Mouse (Mus musculus) c-Kit-negative CD71-positive TER-119-positive erythroid progenitor cells, embryonic 14.5 days (primary cell): ENCODE results near the gene Ifitm1.
"Not testable (repeated sequence)": the region's sequence is repeated elsewhere in the genome, so short reads cannot be mapped to it uniquely, and the experiment has no call there.

Experiments used
- DNase-seq: peaks from one replicate; pipeline ENCODE4 v3.0.0-alpha.2; 2013; ENCODE audit warnings: low read depth, low spot score

Ifitm1 gene

DNA sequence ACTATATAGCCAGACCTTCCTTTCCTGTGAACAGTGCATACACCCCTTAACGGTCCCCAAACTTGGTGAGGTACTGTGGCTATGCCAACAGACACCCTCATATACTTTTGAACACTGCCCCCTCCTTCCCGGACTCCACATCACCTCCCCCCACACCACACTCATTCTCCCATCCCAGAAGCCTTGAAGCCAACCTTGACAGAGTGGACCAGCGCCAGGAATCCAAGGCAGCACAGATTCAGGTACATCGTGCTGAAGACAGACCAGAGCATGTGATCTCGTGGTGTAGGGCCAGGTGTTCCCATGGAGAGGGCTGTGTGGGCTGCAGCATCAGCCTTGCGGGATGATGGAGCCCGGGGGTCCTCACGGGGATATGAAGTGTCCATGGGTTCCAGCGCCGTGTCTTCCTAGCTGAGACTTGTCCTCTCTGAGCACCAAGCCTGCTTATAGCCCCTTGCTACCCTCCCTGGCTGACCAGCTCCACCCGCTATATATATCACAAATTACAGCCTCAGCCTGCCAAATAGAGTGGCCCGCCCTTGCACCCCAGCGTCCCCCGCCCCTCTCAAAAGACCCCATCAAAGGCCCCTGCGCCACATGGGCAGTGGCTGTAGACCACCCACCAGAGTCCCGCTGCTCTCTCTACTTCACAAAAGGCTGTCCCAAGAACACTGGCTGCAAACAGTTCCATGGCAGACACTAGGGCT is 17.0 kb upstream of the Ifitm1 start, which contains the start of gene Ifitm5:
Gene Ifitm5 (minus strand): TSS at position 468 of the 707 bp plus-strand sequence.
- DNase-seq: no peak

DNA sequence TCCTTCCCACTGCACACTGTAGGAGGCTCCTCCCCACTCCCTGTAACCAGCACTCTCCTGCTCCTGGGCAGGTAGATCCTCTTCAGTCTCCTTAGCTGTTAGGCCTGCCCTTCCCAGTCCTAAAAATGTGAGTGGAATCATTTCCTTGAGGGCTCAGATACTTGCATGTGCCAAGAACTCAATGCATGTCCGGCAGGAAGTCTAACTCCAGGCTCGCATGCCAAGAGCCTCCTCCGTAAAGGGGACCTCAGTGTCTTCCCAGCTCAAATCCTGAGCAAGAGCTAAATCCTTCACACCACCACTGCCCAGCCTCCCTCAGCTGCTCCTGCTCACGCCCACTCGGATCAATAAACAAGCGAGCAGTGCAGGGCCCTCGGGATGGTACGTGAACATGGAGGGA is 16.0 kb upstream of the Ifitm1 start:
- DNase-seq: no peak

- no peak for DNase-seq
Measured at GRCm38 (mm10) chr7:140951765-140952164, 15.3 kb upstream of the Ifitm1 start.

DNA sequence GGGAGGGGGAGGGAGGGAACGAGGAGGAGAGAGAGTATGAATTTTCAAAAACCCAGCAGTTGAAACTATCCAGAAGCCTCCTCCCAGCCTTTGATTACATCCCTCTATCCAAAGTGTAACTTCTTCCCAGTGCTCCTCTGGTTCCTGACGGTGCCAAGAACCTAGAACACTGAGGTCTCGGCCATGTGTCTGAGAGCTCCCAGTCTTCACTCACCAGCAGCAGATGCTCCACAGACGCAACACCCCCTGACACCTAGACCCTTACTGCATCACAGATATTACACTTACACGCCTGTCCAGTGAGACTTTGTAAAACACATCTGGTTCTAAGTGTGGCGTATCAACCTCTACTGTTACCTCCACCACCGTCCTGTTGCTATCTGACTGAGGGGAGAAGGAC is 14.6 kb upstream of the Ifitm1 start:
- DNase-seq: no peak

GRCm38 (mm10) chr7:140953133-140953532 is 13.9 kb upstream of the Ifitm1 start:
- DNase-seq: no peak

- DNase-seq: no peak
Measured at GRCm38 (mm10) chr7:140953800-140954732, 13.0 kb upstream of the Ifitm1 start.

DNA sequence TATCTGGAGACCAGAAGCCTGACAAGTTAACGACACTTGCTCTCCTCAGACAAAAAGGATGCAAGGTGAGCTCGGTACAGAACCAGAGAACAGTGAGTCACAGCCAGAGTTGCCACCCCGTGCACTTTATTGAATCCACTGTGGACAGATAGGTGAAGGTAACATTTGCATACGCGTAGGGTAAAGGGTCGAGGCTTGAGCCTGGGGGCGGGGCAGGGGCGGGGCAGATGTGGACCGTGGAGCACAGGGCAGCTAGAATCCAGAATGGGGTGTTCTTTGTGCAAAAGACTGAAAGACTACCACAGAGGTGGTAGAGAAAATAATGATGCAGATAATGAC is 12.3 kb upstream of the Ifitm1 start:
- no peak for DNase-seq

- DNase-seq: no peak
Measured at GRCm38 (mm10) chr7:140955342-140955741, 11.7 kb upstream of the Ifitm1 start.

DNA sequence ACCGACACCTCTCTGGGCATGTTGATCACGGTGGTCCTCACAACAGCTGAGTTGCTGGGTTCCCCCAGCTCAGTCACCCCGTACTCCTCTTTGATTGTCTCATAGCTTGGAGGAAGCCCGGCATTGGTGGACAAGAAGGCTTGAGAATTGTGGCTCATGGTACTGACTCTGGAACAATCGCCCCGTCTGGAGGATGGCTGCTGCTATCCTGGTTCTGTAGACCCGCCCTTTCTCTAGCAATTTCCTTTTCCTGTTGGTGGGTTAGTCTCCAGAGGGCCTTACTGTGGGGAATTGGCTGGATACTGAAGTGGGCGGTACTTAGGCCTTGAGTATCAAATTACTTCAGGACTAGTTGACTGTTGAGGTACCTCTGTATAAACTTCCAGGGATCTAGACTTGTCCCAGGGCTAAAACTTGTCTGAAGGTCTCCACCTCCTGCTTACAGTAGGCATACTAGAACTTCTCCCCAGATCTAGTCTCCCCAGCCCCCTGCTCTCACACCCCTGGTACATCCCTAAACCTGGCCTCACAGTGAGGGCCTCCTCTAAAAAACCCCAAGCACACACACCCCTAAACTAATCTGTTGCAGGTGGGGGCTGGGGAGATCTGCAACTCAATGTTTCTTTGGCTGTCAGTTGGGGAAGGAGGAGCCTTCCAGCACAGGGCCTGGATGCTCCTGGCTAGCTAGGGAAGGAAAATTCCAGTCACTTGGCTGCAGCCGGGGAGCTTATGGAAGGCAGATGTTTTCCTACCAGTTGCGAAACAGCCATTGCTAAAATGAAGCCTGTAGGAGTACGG is 11.1 kb upstream of the Ifitm1 start, which contains the start of the genes Gm45717 and Ifitm2:
Gene Gm45717 (minus strand): TSS at position 180 of the 798 bp plus-strand sequence.
Gene Ifitm2 (minus strand): TSS at position 230 of the 798 bp plus-strand sequence.
- DNase-seq: no peak

- DNase-seq: no peak
Measured at GRCm38 (mm10) chr7:140956556-140956869, 10.5 kb upstream of the Ifitm1 start.

GRCm38 (mm10) chr7:140959181-140959901 is 7.7 kb upstream of the Ifitm1 start:
- no peak for DNase-seq

DNA sequence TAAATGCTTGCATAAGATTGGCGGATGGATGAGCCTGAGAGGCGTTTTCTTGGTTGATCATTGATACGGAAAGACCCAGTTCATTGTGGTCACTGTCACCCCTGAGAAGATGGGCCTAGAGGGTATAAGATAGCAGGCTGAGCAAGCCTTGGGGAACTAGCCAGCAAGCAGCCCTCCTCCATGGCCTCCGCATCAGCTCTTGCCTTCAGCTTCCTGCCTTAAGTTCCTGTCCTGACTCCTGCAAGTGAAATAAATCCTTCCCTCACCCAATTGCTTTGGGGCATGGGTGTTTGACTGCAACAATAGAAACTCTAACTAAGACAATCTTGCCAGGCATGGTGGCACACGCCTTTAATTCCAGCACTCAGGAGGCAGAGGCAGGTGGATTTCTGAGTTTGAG is 7.0 kb upstream of the Ifitm1 start:
- DNase-seq: no peak

DNA sequence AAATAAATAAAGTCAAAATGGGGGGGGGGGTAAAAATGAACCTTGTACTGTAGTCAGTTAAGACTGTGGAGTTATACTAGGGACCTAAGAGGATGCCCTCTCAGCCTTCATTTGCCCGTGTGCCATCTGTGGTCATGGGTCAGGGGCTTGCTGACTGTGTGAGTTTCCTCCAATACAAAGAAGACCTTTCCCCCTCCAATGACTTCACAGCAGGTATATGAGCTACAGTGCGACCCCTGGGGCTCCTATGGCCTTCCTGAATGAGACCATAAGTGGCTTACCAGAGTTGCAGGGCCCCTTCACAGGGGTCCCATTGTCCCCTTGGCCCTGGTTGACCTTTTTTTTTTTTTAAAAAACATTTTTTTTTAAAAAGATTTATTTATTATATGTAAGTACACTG is 5.6 kb upstream of the Ifitm1 start:
- no peak for DNase-seq

GRCm38 (mm10) chr7:140962733-140963132 is 4.3 kb upstream of the Ifitm1 start:
- no peak for DNase-seq

DNA sequence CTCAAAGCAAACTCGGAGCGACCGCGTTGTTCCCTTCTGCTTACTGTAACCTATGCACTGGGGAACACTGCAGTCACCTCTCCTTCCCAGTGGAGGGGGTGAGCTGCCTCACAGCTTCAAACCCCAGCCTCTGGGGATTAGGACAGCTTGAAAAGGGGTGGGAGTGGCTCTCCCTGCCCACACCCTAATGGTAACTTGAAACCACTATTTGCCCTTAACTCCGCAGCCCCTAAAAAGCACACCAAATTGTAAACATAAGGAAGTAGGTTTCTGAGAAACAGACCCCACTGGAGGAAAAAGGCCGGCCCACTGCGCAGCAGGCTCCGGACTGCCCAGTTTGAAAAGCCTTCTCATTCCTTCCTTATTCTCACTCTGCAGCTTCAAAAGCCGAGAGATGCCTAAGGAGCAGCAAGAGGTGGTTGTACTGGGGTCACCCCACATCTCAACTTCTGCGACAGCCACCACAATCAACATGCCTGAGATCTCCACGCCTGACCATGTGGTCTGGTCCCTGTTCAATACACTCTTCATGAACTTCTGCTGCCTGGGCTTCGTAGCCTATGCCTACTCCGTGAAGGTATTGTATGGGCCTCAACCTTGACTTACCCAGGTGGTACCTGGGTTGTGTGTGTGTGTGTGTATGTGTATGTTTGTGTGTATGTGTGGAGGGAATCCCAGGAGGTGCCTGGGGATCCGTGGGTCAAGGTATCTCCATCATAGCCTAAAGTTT is 1.0 kb downstream of the Ifitm1 start:
- no peak for DNase-seq

GRCm38 (mm10) chr7:140968710-140969109 is 1.7 kb downstream of the Ifitm1 start:
- DNase-seq: not testable (repeated sequence)

GRCm38 (mm10) chr7:140970931-140971330 is 3.9 kb downstream of the Ifitm1 start:
- DNase-seq: no peak

- DNase-seq: no peak
Measured at GRCm38 (mm10) chr7:140971479-140972171, 4.6 kb downstream of the Ifitm1 start.

DNA sequence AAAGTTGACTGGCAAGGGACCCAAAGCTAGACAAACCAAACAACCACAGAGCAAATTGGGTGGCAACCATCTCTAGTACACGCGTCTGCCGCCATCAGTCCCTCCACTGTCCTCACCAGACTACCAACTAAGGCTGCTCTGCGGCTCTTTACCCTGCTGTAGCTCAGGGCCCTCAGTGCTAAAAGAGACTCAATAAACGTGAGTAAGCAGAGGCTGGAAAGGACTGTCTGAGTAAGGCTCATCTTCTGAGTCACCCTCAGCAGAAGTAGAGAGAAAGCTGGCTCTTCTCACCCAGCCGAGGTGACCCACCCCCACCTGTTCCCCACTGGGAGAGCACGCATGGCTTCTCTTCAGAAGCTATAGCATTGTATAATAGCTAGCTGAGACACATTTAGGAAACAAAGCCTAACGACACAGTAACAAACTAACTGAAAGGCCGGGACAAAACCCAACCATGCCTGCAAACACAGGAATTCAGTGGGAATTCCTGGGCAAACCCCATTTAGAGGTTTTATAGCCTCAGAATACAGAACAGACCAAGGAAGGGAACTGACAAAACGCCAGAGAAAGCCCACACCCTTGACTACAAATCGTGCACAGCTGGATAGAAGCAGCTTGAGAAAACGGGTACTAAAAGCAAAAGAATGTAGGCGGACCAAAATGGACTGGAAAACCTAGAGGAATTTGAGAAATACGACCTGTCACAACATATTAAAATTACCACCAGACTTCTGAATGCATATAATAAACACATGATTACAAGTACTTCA is 6.6 kb downstream of the Ifitm1 start:
- DNase-seq: no peak
